Mouse (Mus musculus) mouse embryonic stem cell (cell line): ENCODE data around the gene Bcar3.

Experiments
- in situ Hi-C, 2 experiments: fragments of 300-500 bp; cut with MboI; formaldehyde crosslinking; loops; 1 replicate in 1 of 2; 3 replicates in 1 of 2; pipeline ENCODE4 v1.14.3; 2019 to 2020; ENCODE audit warnings: low sequenced_read_pairs in 2 of 2, low pct_unique_long_range_greater_than_20kb in 1 of 2, mixed read lengths in 1 of 2; ENCODE audit not compliant: unreplicated experiment in 1 of 2

The Bcar3 gene

DNA sequence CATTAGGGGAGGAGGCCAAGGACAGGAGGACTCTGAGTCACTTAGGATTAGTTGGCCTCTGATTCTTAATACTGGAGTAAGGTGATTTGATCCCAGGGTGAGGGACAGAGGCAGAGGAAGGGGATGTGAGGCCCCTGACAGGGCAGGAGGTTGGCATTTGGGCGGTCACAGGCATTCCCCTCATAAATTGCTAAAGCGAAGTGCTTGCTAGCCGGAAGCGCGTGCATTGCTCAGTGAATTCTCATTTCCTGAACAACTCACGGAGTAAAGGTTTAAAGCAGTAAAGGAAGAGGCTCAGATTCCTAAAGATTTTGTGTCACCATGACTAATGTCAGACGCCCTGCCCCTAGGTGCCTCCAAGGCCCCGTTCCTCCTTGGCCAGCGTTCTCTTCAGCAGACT is 28.3 kb downstream of the Bcar3 start:
- in situ Hi-C loops, result loop anchor here in 1 of 2 experiments (25.0 kb wide), 1 partner anchor 315 kb away; no protein-coding TSS in a partner anchor

DNA sequence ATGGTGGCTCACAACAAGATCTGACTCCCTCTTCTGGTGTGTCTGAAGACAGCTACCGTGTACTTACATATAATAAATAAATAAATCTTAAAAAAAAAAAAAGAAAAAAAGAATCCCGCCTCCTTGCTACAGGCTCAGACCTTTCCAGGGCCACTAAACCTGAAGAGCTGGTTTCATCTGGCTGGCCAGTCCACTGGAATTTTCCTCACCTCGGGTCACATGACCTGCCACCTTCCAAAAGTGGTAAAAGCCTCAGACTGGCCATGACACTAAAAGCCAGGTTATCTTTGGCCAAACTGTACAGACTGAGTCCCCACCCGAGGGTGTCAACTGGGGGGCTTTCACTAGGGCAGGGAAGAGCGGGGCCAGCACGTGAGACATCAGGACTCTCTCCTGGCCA is 29.9 kb downstream of the Bcar3 start:
- in situ Hi-C loops, result loop anchor here in 1 of 2 experiments (25.0 kb wide), 1 partner anchor 313 kb away; no protein-coding TSS in a partner anchor

DNA sequence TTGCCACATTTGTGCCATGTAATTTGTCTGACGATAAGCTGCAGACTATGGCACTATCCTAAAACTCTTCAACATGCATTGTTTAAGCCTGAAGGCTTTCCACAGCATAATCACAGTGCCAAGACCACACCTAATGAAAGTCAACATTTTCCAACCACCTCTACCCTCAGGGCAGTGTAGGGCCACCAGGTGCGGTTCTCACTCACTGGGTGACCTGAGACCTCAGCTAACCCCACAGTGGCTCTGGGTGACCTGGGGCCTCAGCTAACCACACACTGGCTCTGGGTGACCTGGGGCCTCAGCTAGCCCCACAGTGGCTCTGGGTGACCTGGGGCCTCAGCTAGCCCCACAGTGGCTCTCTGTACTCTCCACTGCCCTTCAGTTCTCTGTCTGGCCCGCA is 30.6 kb downstream of the Bcar3 start:
- in situ Hi-C loops, result loop anchor here in 1 of 2 experiments (25.0 kb wide), 1 partner anchor 313 kb away; no protein-coding TSS in a partner anchor

DNA sequence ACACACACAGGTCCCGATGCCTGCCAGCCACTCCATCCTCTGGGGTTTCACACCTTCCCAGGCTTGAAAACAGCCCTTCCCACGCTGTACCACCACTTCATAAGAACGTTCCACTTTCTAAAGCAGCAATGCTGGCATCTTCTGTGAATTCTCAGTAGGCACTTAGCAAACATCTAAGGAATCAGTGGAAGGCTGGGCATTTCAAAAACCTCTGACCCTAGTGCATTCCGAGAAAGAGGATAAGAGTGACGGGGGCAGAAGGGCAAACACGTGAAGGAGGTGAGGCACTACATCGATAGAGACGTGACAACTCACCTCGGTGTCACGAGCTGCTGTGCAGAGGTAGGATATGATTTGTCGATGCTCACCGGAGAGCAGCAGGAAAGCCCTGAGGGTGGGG is 36.5 kb downstream of the Bcar3 start:
- in situ Hi-C loops, result loop anchor here in 1 of 2 experiments (10.0 kb wide), 1 partner anchor 144 kb away; no protein-coding TSS in a partner anchor

DNA sequence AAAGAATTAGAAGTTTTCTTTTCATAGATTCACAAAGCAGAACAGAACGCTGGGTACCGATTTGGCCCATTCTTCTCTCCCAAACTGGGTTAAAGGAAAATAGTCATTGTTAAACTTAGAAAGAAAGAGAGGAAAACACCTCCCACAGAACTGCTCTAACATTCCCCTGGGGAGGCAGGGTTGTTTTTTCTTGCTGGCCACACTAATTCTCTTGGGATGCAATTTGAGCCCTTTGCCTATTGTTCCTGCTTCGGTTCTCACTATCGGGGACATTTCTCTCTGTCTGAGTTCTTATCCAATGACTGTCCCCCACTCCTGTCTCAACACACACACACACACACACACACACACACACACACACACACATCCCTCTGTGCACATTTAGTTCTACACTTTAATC is 39.6 kb downstream of the Bcar3 start:
- in situ Hi-C loops, result loop anchor here in 1 of 2 experiments (10.0 kb wide), 1 partner anchor 141 kb away; no protein-coding TSS in a partner anchor

DNA sequence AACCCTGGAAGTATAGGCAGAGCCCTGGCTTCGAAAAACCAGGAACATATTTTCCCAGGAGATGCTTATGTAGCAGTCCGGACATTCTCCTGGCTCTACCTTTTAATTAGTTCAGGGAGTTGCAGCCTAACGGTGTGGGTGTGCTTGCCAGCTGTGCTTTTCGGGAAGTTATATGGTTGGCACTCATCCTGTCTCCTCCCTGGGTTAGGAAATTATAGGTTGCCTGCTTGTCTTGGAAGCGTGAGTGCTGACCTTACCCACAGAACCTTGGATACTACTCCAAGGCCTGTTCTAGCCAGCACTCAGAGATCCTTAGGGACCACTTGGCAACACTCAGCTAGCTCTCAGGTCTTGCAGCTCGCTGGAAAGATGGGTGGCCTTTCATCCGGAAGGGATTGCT is 40.0 kb downstream of the Bcar3 start:
- in situ Hi-C loops, result loop anchor here in 1 of 2 experiments (10.0 kb wide), 1 partner anchor 141 kb away; no protein-coding TSS in a partner anchor

DNA sequence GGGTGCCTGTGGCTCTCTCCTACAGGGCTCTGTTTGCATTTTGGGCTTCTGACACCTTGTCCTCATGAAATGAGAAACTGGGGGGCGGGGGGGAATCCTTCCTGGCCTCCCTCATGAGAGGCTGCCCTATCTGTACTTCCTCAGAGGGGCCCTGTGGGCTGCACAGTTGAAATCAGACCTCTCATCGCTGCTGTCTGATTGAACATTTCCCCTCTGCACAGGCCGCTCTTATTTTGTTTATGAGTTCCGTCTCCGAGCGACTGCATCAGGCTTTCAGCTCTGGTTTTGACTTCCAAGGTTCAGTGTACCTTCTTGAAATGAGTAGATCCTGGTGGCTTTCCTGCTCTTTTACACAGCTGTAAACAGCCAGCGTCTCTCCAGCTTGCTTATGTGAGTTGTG is 40.4 kb downstream of the Bcar3 start:
- in situ Hi-C loops, result loop anchor here in 1 of 2 experiments (10.0 kb wide), 1 partner anchor 140 kb away; no protein-coding TSS in a partner anchor

DNA sequence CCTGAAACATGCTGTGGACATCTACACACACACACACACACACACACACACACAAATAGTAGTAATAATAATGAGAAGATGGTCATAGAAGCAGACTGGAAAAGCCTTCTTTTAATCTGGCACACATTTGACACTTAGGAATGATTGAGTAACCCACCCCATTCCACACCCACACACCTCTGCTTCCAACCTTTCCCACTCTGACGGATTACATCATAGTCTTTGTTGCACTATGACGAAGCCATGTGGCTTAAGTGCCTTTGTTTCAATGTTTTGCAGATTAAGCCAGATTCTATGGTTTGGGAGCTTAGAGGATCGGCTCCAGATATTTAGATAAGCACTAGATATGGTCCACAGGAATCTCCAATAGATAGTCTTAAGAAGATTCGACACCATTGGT is 42.1 kb downstream of the Bcar3 start:
- in situ Hi-C loops, result loop anchor here in 1 of 2 experiments (10.0 kb wide), 1 partner anchor 139 kb away; no protein-coding TSS in a partner anchor

DNA sequence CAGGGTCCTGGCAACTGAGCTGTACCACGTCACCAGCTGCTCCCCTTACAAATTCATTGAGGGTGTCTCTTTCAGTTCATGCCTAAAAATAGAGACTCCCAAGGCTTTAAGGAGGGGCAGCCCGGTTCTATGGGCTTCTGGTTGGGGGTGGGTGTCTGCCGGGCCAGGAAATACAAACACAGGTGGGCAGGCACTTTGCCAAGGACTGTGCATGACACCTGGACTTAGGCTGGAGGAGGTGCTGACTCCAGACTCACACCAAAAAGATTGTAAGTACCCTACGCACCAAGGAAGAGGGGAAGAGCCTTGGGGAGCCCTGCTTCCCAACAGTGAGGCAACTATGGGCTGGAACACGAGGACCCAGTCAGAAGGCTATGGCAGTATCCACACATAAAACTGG is 44.1 kb downstream of the Bcar3 start:
- in situ Hi-C loops, result loop anchor here in 1 of 2 experiments (10.0 kb wide), 1 partner anchor 137 kb away; no protein-coding TSS in a partner anchor

DNA sequence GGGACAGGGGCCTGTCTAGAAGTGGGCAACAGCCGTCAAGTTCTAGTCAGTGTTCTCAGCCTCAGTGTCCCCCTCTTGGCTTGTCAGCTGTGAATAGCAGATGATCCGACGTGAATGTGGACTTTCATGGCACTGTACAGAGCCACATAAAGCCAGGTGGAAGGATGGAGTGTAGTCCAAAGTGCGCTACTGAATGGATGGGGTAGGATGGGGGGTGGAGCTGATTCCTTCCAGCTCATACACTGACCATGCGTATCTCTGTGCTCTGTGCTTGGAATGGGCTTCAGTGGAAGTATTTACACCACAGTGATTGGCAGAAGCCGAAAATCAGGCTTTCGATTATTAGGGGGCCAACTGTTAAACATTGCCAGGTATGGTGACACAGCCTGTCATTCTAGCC is 45.0 kb downstream of the Bcar3 start:
- in situ Hi-C loops, result loop anchor here in 1 of 2 experiments (10.0 kb wide), 1 partner anchor 136 kb away; no protein-coding TSS in a partner anchor

DNA sequence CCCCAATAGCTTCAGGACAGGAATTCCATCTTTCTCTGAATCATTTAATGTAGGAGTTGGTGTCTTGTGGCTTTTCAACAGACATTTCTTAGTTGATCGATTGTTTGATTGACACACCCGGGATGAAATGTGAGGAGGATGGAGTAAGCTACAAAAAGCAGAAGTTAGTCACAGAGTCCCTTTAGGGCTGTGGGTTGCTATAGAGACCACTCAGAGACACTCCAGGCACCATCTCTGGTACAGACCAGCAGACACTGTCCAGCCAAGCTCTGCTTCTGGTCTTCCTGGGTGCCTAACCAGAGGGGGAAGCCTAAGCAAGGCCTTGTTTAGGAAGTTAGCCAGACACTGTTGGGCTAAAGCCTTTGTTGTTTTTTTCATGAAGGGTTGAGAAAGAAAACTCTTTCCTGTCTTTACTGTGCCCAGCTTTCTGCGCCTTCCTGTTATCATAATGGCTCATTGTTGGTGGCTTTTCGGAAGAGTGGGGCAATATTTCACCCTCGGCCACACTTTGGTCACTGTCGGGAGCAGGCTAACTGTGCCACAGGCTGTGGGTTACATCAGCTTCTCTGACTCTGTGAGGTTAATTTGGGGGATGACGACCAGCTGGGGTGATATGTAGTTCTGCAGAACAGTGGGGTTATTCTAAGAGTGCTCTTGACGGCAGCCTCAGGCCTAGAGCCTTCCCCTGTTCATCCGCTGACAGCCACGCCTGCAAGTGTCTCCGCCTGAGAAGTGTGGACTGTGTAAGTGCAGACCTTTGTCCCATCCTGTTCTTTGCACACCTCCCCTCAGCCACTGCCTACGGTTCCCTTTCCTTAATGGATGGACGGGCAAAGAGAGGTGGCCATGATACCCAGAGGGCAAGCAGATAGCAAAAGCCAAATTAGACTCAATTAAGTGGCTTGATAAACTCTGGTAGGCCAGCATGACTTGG is 46.5 kb downstream of the Bcar3 start:
- in situ Hi-C loops, result no loop called here

DNA sequence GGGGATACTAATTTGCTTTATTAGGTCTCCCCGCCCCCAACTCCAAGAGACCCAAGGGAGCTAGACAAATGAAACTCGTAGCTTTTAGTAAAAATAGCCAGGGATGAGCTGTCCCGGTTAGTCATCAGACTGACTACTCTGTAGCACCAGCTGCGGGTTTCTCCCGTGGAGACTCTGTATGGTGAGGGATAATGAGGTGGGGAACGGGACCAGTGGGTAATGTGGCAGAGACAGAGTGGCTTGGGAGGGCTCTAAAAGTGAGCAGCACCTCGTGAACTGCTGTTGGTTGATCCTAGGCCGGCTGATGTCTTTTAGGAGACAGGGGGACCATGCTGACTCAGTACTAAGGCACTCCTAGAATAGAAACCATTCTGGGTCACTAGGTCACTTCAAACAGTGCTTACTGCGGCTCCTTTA is 49.5 kb downstream of the Bcar3 start:
- in situ Hi-C loops, result no loop called here

DNA sequence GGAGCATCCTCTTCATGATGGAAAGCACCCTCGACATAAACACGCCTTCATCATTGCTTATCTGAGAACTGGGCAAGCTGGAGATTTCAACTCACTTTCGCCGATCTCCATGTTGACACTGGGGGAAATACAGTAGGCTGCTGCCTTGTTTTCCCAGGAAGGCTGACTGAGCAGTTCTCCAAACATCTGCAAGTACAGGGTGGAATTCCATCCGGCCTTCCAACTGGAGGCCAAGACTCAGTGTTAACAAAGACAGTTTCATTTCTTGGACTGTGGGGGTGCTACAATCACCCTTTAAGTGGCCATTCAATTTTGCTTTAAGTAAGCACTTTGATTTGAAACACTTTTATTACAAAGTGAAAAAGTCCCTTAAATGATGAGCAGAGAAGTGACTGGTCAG is 50.4 kb downstream of the Bcar3 start:
- in situ Hi-C loops, result no loop called here

DNA sequence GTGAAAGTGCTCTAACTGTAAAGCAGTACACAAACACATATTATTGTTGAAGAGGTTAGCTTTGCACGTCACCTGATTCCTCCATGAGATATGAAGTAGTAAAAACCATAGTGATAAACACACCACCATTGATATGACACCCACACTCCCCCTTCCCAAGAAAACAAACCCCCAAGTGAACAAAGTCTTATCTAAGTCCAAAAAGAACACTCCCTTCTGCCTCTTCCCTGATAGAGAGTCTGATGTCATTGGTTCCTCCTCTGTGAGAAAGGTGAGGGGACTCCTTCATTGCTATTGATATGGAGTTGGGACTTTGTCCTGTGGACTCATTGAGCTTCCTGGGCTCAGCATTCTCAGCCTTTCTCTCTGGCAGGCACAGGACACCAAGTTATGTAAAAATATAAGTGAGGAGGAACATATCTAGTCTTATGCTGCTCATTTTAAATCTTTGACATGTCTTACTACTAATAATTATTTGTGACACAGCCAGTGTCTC is 52.1 kb downstream of the Bcar3 start:
- in situ Hi-C loops, result no loop called here

DNA sequence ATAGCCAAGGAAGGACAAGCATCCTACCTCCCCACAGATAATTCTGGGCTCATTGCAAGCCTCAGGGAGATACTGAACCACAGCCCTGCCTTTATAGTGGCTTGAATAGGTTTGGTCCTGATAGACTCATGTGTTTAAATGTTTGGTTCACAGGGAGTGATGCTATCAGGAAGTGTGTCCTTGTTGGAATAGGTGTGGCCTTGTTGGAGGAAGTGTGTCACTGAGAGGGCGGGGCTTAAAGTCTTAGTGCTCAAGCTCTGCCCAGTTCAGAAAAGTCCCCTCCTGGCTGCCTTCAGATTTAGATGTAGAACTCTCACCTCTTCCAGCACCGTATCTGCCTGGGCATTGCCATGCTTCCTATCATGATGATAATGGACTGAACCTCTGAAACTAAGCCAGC is 52.7 kb downstream of the Bcar3 start:
- in situ Hi-C loops, result no loop called here

DNA sequence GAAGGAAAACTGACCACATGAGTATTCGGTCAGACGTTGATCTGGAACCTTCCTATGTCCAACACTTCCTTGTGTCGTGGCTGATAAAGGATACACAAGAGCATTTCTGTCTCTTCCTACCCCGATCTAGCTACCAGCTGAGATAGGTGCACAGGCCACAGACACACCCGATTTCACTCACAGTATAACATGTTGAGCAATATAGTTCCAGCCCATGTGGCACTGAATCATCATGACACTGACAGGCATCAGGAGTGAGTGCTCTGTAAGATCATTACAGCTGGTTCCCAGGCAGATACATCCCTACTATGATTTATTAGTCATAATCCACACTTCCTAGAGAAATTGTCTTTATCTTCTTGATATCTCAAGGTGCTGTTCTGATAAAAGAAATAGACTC is 54.7 kb downstream of the Bcar3 start:
- in situ Hi-C loops, result no loop called here

DNA sequence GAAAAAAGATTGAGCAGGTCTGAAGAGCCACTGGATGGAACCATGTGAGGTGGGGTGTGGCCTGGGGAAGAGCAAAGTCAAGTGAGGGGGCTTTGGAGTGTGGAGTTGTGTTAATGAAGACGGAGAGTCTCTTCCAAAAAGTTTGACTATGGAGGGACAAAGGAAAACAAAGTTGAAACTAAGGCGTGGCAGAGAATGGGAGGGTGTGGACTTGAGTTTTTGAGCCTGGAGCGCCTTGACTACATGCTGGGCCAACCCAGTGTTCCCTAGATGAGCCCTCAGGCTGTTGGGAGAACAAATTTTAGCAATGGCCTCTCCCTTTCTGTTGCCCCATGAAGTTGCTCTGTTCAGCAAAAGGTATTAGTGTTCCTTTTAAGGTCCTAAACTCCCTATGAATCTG is 58.9 kb downstream of the Bcar3 start:
- in situ Hi-C loops, result no loop called here

DNA sequence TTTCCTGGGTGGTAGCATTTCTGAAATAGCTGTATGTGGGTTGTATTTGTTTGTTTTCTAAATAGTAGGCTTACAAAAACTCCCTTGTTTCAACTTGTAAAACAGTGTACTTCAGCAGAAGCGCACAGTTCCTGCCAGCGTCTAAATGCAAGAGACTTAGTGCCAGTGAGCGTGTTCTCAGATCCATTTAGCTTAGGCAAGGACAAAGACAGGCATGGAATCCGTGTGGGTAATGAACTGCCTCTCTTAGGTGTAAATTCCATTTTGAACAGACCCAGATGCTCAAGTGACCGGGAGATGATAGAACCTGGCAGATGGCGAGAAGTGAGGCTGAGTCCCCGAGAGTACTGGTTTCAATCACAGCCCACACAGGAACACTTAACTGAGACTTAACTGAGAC is 65.5 kb downstream of the Bcar3 start:
- in situ Hi-C loops, result no loop called here

DNA sequence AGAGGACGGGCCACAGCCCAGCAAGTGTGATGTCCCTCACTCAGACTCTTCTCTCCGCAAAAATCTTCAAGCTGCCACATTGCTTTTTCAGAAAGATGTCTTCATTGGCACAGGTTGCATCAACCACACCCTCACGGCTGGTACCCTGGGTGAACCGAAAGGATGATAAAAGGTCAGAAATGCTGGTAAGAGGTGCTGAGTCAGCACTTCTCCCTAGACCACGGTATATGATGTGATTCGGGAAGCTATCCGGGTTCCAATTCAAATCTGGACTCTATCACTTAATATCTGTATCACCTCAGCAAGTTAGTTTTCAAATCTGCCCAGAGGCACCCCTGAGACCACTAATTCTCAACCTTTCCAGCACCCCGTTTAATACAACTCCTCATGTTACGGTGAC is 66.0 kb downstream of the Bcar3 start:
- in situ Hi-C loops, result no loop called here
